Mouse (Mus musculus): ENCODE results near the gene Tmf1.
A peak's percentile ranks its signal among the peaks of the same experiment; 100 is the strongest.

Tmf1 gene

GRCm38 (mm10) chr6:97106777-97107176 lies 72.1 kb downstream of the Tmf1 start:
- DNase-seq (ENCODE audit: low spot score): peak; percentile 18

- DNase-seq (ENCODE audit: low spot score): no peak
These were observed 72.8 kb downstream of the Tmf1 start for GRCm38 (mm10) chr6:97106106-97106505.

GRCm38 (mm10) chr6:97104264-97104852 lies 74.6 kb downstream of the Tmf1 start:
- DNase-seq (ENCODE audit: low spot score): no peak
